Mouse (Mus musculus): ENCODE data around the gene Nrarp. TPM values are rescaled to one million over a fixed set of nuclear protein-coding genes. Genes with fewer than 3 reads are reported as not detected.

The Nrarp gene
- total RNA-seq, 2 experiments from 2014 or later = 11.3 to 13.6 TPM

GRCm38 (mm10) chr2:25193330-25193770, 12.8 kb downstream of the Nrarp start:
- DNase-seq = peak; percentile 80
- intact Hi-C loops (cut with DNase I; ENCODE audit: low total_unique reads) = loop anchor here (10.0 kb wide), 1 partner anchor 51 kb away; the partner anchor contains the start of genes AL732309.1, Cysrt1 and Rnf208

- no peak for DNase-seq
- intact Hi-C loops (cut with DNase I; ENCODE audit: low total_unique reads) = loop anchor here (10.0 kb wide), 1 partner anchor 51 kb away; the partner anchor contains the start of genes AL732309.1, Cysrt1 and Rnf208
Measured at GRCm38 (mm10) chr2:25194006-25194405, 13.4 kb downstream of the Nrarp start.

GRCm38 (mm10) chr2:25194486-25195171, 14.1 kb downstream of the Nrarp start:
- DNase-seq = no peak
- intact Hi-C loops (cut with DNase I; ENCODE audit: low total_unique reads) = loop anchor here (10.0 kb wide), 1 partner anchor 50 kb away; the partner anchor contains the start of genes AL732309.1, Cysrt1 and Rnf208

GRCm38 (mm10) chr2:25195211-25196156, 14.9 kb downstream of the Nrarp start:
- no peak for DNase-seq
- intact Hi-C loops (cut with DNase I; ENCODE audit: low total_unique reads) = loop anchor here (10.0 kb wide), 1 partner anchor 49 kb away; the partner anchor contains the start of genes AL732309.1, Cysrt1 and Rnf208

GRCm38 (mm10) chr2:25196172-25196954, 15.8 kb downstream of the Nrarp start, which contains the start of gene Tor4a:
Gene Tor4a, minus strand, starts transcription at chr2:25196886.
- peak; percentile 71 for DNase-seq
- intact Hi-C loops (cut with DNase I; ENCODE audit: low total_unique reads) = loop anchor here (10.0 kb wide), 1 partner anchor 48 kb away; the partner anchor contains the start of genes AL732309.1, Cysrt1 and Rnf208

- intact Hi-C loops (cut with DNase I; ENCODE audit: low total_unique reads) = loop anchor here (10.0 kb wide), 1 partner anchor 48 kb away; the partner anchor contains the start of genes AL732309.1, Cysrt1 and Rnf208
- no peak for DNase-seq
Measured at GRCm38 (mm10) chr2:25197191-25197590, 16.6 kb downstream of the Nrarp start.

GRCm38 (mm10) chr2:25197946-25198345, 17.4 kb downstream of the Nrarp start:
- DNase-seq = no peak
- intact Hi-C loops (cut with DNase I; ENCODE audit: low total_unique reads) = loop anchor here (10.0 kb wide), 1 partner anchor 47 kb away; the partner anchor contains the start of genes AL732309.1, Cysrt1 and Rnf208

- no peak for DNase-seq
- intact Hi-C loops (cut with DNase I; ENCODE audit: low total_unique reads) = no loop called here
Measured at GRCm38 (mm10) chr2:25200631-25201030, 20.1 kb downstream of the Nrarp start.

- intact Hi-C loops (cut with DNase I; ENCODE audit: low total_unique reads) = no loop called here
- no peak for DNase-seq
Measured at GRCm38 (mm10) chr2:25203631-25204214, 23.2 kb downstream of the Nrarp start.

- no peak for DNase-seq
- intact Hi-C loops (cut with DNase I; ENCODE audit: low total_unique reads) = no loop called here
Measured at GRCm38 (mm10) chr2:25207593-25207992, 27.0 kb downstream of the Nrarp start.

- no peak for DNase-seq
- intact Hi-C loops (cut with DNase I; ENCODE audit: low total_unique reads) = no loop called here
Measured at GRCm38 (mm10) chr2:25210686-25211085, 30.1 kb downstream of the Nrarp start.

GRCm38 (mm10) chr2:25211121-25211670, 30.6 kb downstream of the Nrarp start, which contains the start of gene Nelfb:
Gene Nelfb, minus strand, starts transcription at chr2:25211489.
- intact Hi-C loops (cut with DNase I; ENCODE audit: low total_unique reads) = no loop called here
- peak; percentile 93 for DNase-seq

GRCm38 (mm10) chr2:25213266-25213865, 32.8 kb downstream of the Nrarp start:
- no peak for DNase-seq
- intact Hi-C loops (cut with DNase I; ENCODE audit: low total_unique reads) = no loop called here

- intact Hi-C loops (cut with DNase I; ENCODE audit: low total_unique reads) = no loop called here
- DNase-seq = no peak
Measured at GRCm38 (mm10) chr2:25214444-25214843, 33.9 kb downstream of the Nrarp start, which contains the start of gene Stpg3. Gene Stpg3, minus strand, starts transcription at chr2:25214637.

GRCm38 (mm10) chr2:25217666-25218065, 37.1 kb downstream of the Nrarp start:
- intact Hi-C loops (cut with DNase I; ENCODE audit: low total_unique reads) = no loop called here
- no peak for DNase-seq

- intact Hi-C loops (cut with DNase I; ENCODE audit: low total_unique reads) = no loop called here
- DNase-seq = no peak
Measured at GRCm38 (mm10) chr2:25218445-25218844, 37.9 kb downstream of the Nrarp start, which contains the start of gene Fam166a. Gene Fam166a, plus strand, starts transcription at chr2:25218745.

GRCm38 (mm10) chr2:25221331-25221772, 40.8 kb downstream of the Nrarp start:
- intact Hi-C loops (cut with DNase I; ENCODE audit: low total_unique reads) = no loop called here
- no peak for DNase-seq

Data from gastrocnemius, postnatal 14 days (tissue).